Mouse (Mus musculus) olfactory bulb, adult 2 months (tissue): Measurements from ENCODE around the gene Bche.

Experiments
- CTCF ChIP-seq: fragments of 200-500 bp; IDR thresholded peaks from 2 replicates; pipeline ENCODE4 v1.5.1; 2012; ENCODE audit warnings: low read depth, mild to moderate bottlenecking, low read length, moderate library complexity; ENCODE audit not compliant: insufficient read depth
- POLR2A ChIP-seq: fragments of 200-500 bp; IDR thresholded peaks from 2 replicates; pipeline ENCODE4 v1.6.1; 2012; ENCODE audit warnings: mild to moderate bottlenecking, low read depth, low read length, moderate library complexity; ENCODE audit not compliant: insufficient read depth

- TF ChIP-seq POLR2A (no peak), CTCF (no peak)
These were observed at the start of gene Bche for GRCm38 (mm10) chr3:73708410-73708714.
